Mouse (Mus musculus): Measurements from ENCODE around the gene Galnt15. TPM values are rescaled to one million over a fixed set of nuclear protein-coding genes. Genes with fewer than 3 reads are reported as not detected.

Galnt15 gene
- polyA plus RNA-seq, 2 experiments = 0.19 to 0.25 TPM

DNA sequence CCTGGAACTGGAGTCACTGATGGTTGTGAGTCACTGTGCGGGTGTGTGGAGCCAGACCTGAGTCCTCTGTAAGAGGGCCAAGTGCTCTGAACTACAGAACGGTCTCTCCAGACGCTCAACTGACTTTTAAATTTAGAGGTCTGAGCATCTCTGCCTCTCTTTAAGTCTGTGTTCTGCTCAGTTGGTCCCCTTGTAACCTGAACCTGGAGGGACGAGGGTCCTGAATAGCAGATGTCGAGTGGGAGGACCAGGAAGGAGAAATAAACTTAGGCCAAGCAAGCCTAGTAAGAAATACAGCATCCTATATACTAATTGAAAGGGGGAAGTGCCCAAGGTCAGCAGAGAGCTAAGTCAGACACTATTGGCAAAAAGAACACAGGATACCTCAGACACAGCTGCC lies 68.0 kb downstream of the Galnt15 start:
- no peaks in the 10 kb centered on the region for H3K4me1 ChIP-seq (ENCODE audit: control insufficient read depth, insufficient read depth, low read length)
- 76% methylated on average over 5 of the region's 5 CpGs for whole genome bisulfite sequencing
- H3K9me3 ChIP-seq (ENCODE audit: control insufficient read depth, low read length) = no peaks in the 10 kb centered on the region
- H3K36me3 ChIP-seq (ENCODE audit: control insufficient read depth, insufficient read depth, low read length) = peaks cover 59% of the 10 kb centered on the region
- no peak for ATAC-seq (ENCODE audit: low FRiP score, low read depth)
- no peak for TF ChIP-seq POLR2A (IDR thresholded peaks at IDR 0.05; ENCODE audit: borderline replicate concordance, extremely low read depth, insufficient read depth, insufficient read length)
- DNase-seq (ENCODE audit: low spot score) = no peak
- H3K9ac ChIP-seq (ENCODE audit: low read depth, low read length, severe bottlenecking) = no peak overlapping the region
- H3K4me3 ChIP-seq (replicated peaks; ENCODE audit: low read length) = no peak overlapping the region
- H3K27ac ChIP-seq (replicated peaks; ENCODE audit: low read depth, low read length) = no peak overlapping the region
- no peaks in the 10 kb centered on the region for H3K27me3 ChIP-seq (ENCODE audit: control insufficient read depth, insufficient read depth, low read length)
- H3K4me2 ChIP-seq (replicated peaks; ENCODE audit: low read depth, low read length, severe bottlenecking) = no peak overlapping the region

DNA sequence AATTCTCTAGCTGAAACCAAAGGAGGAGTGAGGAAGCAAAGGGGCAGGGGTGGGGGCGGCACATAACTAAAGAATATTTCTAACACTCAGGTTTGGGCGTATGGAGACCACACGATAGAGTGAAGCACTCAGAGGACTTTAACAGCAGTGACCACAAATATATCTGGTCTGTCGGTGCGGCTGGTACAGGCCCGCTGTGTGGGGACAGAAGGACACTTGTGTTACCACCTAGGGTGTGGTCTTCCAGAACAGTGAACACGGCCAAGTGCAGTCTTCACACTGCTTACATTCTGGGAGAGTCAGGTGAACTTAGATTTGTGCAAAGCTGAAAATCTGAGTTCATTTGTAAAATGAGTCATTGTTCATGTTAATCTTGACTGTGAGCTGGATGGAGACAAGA lies 68.9 kb downstream of the Galnt15 start:
- ATAC-seq (ENCODE audit: low FRiP score, low read depth) (no peak), DNase-seq (ENCODE audit: low spot score) (no peak)
- Histone ChIP-seq H3K27ac (replicated peaks; ENCODE audit: low read depth, low read length) (no peak overlapping the region), H3K36me3 (ENCODE audit: control insufficient read depth, insufficient read depth, low read length) (peaks cover 55% of the 10 kb centered on the region), H3K4me1 (ENCODE audit: control insufficient read depth, insufficient read depth, low read length) (no peaks in the 10 kb centered on the region), H3K27me3 (ENCODE audit: control insufficient read depth, insufficient read depth, low read length) (no peaks in the 10 kb centered on the region), H3K9me3 (ENCODE audit: control insufficient read depth, low read length) (no peaks in the 10 kb centered on the region), H3K4me3 (replicated peaks; ENCODE audit: low read length) (no peak overlapping the region), H3K4me2 (replicated peaks; ENCODE audit: low read depth, low read length, severe bottlenecking) (no peak overlapping the region), H3K9ac (ENCODE audit: low read depth, low read length, severe bottlenecking) (no peak overlapping the region)
- no peak for TF ChIP-seq POLR2A (IDR thresholded peaks at IDR 0.05; ENCODE audit: borderline replicate concordance, extremely low read depth, insufficient read depth, insufficient read length)
- 94% methylated on average over 7 of the region's 7 CpGs for WGBS

DNA sequence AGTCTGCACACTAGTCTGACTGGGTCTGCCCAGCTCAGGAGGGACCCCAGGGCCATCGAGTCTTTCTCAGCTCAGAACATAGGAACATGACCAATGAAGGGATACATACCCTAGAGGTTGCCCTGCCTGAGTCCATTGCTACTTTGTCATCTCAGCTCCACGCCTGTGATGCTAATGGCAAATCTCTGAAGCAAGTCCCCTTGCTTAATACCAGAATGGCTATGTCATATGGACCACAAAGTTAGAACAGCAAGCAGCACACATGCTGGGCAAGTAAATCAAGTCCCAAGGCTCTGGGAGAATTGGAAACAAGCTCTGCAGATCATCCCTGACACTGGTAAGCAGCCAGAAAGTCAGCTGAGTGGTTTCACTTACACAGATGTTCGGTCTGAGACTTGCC lies 70.2 kb downstream of the Galnt15 start:
- no peaks in the 10 kb centered on the region for H3K9me3 ChIP-seq (ENCODE audit: control insufficient read depth, low read length)
- no peak overlapping the region for H3K4me3 ChIP-seq (replicated peaks; ENCODE audit: low read length)
- H3K4me1 ChIP-seq (ENCODE audit: control insufficient read depth, insufficient read depth, low read length) = no peaks in the 10 kb centered on the region
- no peak for TF ChIP-seq POLR2A (IDR thresholded peaks at IDR 0.05; ENCODE audit: borderline replicate concordance, extremely low read depth, insufficient read depth, insufficient read length)
- ATAC-seq (ENCODE audit: low FRiP score, low read depth) (no peak), DNase-seq (ENCODE audit: low spot score) (no peak)
- no peak overlapping the region for H3K4me2 ChIP-seq (replicated peaks; ENCODE audit: low read depth, low read length, severe bottlenecking)
- H3K27me3 ChIP-seq (ENCODE audit: control insufficient read depth, insufficient read depth, low read length) = no peaks in the 10 kb centered on the region
- WGBS = 89% methylated on average over 3 of the region's 3 CpGs
- H3K36me3 ChIP-seq (ENCODE audit: control insufficient read depth, insufficient read depth, low read length) = peaks cover 49% of the 10 kb centered on the region
- no peak overlapping the region for H3K9ac ChIP-seq (ENCODE audit: low read depth, low read length, severe bottlenecking)
- no peak overlapping the region for H3K27ac ChIP-seq (replicated peaks; ENCODE audit: low read depth, low read length)

DNA sequence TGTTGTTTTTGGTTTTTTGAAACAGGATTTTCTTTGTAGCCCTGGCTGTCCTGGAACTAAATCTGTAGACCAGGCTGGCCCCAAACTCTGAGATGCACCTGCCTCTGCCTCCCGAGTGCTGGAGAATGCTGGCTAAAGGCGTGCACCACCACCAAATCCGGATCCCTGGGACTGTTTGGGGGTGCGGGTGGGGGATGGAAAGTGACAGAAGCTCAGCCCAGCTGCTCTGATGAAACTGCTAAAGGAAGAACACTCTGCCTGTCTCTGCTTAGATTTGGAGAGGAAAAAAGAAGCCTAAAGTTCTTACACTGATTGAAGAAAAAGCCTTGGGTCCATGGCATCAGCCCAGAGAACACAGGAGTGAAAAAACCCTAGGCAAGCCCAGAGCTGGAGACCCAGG lies 74.8 kb downstream of the Galnt15 start:
- Histone ChIP-seq H3K9me3 (ENCODE audit: control insufficient read depth, low read length) (no peaks in the 10 kb centered on the region), H3K27me3 (ENCODE audit: control insufficient read depth, insufficient read depth, low read length) (no peaks in the 10 kb centered on the region), H3K4me1 (ENCODE audit: control insufficient read depth, insufficient read depth, low read length) (no peaks in the 10 kb centered on the region), H3K9ac (ENCODE audit: low read depth, low read length, severe bottlenecking) (no peak overlapping the region), H3K36me3 (ENCODE audit: control insufficient read depth, insufficient read depth, low read length) (peaks cover 27% of the 10 kb centered on the region), H3K4me2 (replicated peaks; ENCODE audit: low read depth, low read length, severe bottlenecking) (no peak overlapping the region), H3K27ac (replicated peaks; ENCODE audit: low read depth, low read length) (no peak overlapping the region), H3K4me3 (replicated peaks; ENCODE audit: low read length) (no peak overlapping the region)
- TF ChIP-seq POLR2A (IDR thresholded peaks at IDR 0.05; ENCODE audit: borderline replicate concordance, extremely low read depth, insufficient read depth, insufficient read length) = no peak
- 82% methylated on average over 4 of the region's 4 CpGs for WGBS
- ATAC-seq (ENCODE audit: low FRiP score, low read depth) (no peak), DNase-seq (ENCODE audit: low spot score) (no peak)

DNA sequence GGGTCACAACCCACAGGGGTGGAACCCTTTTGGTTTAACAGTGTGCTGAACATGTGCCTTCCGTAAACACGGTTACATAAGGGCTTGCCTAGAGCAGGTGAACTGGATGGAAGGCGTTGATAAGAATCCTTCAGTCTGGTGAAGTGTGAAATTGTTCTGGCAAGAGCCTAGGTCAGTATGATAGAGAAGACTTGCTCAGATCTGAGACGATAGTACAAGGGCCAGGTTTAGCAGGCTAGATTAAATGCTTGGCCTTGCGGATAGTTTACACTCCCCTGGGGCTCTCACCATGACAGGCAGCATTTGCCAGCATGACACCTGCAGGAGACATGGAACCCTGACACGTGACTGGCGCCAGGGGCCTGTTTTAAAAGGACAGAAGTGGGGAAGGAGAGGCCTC lies 76.9 kb downstream of the Galnt15 start:
- TF ChIP-seq POLR2A (IDR thresholded peaks at IDR 0.05; ENCODE audit: borderline replicate concordance, extremely low read depth, insufficient read depth, insufficient read length) = no peak
- 48% methylated on average over 7 of the region's 7 CpGs for WGBS
- Histone ChIP-seq H3K27ac (replicated peaks; ENCODE audit: low read depth, low read length) (no peak overlapping the region), H3K4me1 (ENCODE audit: control insufficient read depth, insufficient read depth, low read length) (no peaks in the 10 kb centered on the region), H3K4me2 (replicated peaks; ENCODE audit: low read depth, low read length, severe bottlenecking) (no peak overlapping the region), H3K9ac (ENCODE audit: low read depth, low read length, severe bottlenecking) (no peak overlapping the region), H3K9me3 (ENCODE audit: control insufficient read depth, low read length) (no peaks in the 10 kb centered on the region), H3K27me3 (ENCODE audit: control insufficient read depth, insufficient read depth, low read length) (no peaks in the 10 kb centered on the region), H3K36me3 (ENCODE audit: control insufficient read depth, insufficient read depth, low read length) (peaks cover 9% of the 10 kb centered on the region; the same call in 1 of the 2 replicates), H3K4me3 (replicated peaks; ENCODE audit: low read length) (no peak overlapping the region)
- no peak for ATAC-seq (ENCODE audit: low FRiP score, low read depth)
- DNase-seq (ENCODE audit: low spot score) = no peak

DNA sequence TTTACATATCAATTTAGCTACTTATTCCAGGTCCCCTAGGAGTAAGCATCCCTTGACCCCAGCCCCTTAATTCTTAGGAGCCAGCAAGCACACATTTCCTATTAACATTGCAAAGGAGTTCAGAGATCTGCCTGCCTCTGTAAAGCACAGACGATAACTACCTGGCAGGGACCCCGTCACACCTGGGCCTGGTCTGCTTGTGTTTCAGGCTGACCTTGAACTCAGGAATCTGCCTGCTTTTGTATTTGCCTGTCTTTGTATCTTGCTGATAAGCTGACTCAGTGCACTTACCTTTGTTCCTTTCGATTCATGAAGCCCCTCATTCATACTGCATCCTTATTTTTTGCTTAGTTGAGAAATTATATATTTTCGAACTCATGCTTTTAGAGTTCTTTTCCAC lies 78.1 kb downstream of the Galnt15 start:
- Histone ChIP-seq H3K36me3 (ENCODE audit: control insufficient read depth, insufficient read depth, low read length) (peaks cover 5% of the 10 kb centered on the region; the same call in 1 of the 2 replicates), H3K4me1 (ENCODE audit: control insufficient read depth, insufficient read depth, low read length) (no peaks in the 10 kb centered on the region), H3K9me3 (ENCODE audit: control insufficient read depth, low read length) (no peaks in the 10 kb centered on the region), H3K9ac (ENCODE audit: low read depth, low read length, severe bottlenecking) (no peak overlapping the region), H3K27me3 (ENCODE audit: control insufficient read depth, insufficient read depth, low read length) (no peaks in the 10 kb centered on the region), H3K4me2 (replicated peaks; ENCODE audit: low read depth, low read length, severe bottlenecking) (no peak overlapping the region), H3K4me3 (replicated peaks; ENCODE audit: low read length) (no peak overlapping the region), H3K27ac (replicated peaks; ENCODE audit: low read depth, low read length) (no peak overlapping the region)
- no peak for TF ChIP-seq POLR2A (IDR thresholded peaks at IDR 0.05; ENCODE audit: borderline replicate concordance, extremely low read depth, insufficient read depth, insufficient read length)
- ATAC-seq (ENCODE audit: low FRiP score, low read depth) = no peak
- DNase-seq (ENCODE audit: low spot score) = no peak
- 83% methylated on average over 4 of the region's 4 CpGs for WGBS

Other genes starting within 250 kb of the Galnt15 start
- gene Ankrd28, start 198.3 kb upstream of the Galnt15 start, polyA plus RNA-seq (2012; rRNA removed) = 16.6 and 17.2 TPM in 2 replicates
- gene Ankrd28, start 198.3 kb upstream of the Galnt15 start, polyA plus RNA-seq (2014; fragmentation: Nextera tagmentation; extraction: Ambion mirVana) = 11.7 and 12.7 TPM in 2 replicates
- gene Oxnad1, start 56.4 kb downstream of the Galnt15 start, polyA plus RNA-seq (2012; rRNA removed) = 20.8 and 23.8 TPM in 2 replicates
- gene Oxnad1, start 56.4 kb downstream of the Galnt15 start, polyA plus RNA-seq (2014; fragmentation: Nextera tagmentation; extraction: Ambion mirVana) = 16.0 TPM in 2 replicates
- 37.0 and 44.8 TPM in 2 replicates for gene Dph3, start 56.7 kb downstream of the Galnt15 start, polyA plus RNA-seq (2012; rRNA removed)
- 95.4 and 97.0 TPM in 2 replicates for gene Dph3, start 56.7 kb downstream of the Galnt15 start, polyA plus RNA-seq (2014; fragmentation: Nextera tagmentation; extraction: Ambion mirVana)
- gene Msmb, start 113.0 kb downstream of the Galnt15 start, polyA plus RNA-seq (2012; rRNA removed) = not detected in 2 replicates
- not detected in 2 replicates for gene Msmb, start 113.0 kb downstream of the Galnt15 start, polyA plus RNA-seq (2014; fragmentation: Nextera tagmentation; extraction: Ambion mirVana)
- gene Ncoa4, start 130.9 kb downstream of the Galnt15 start, polyA plus RNA-seq (2012; rRNA removed) = 40.8 and 45.6 TPM in 2 replicates
- gene Ncoa4, start 130.9 kb downstream of the Galnt15 start, polyA plus RNA-seq (2014; fragmentation: Nextera tagmentation; extraction: Ambion mirVana) = 106 and 113 TPM in 2 replicates
- 158 and 183 TPM in 2 replicates for gene Timm23, start 172.9 kb downstream of the Galnt15 start, polyA plus RNA-seq (2012; rRNA removed)
- 301 and 309 TPM in 2 replicates for gene Timm23, start 172.9 kb downstream of the Galnt15 start, polyA plus RNA-seq (2014; fragmentation: Nextera tagmentation; extraction: Ambion mirVana)
- 19.1 and 19.5 TPM in 2 replicates for gene Parg, start 173.0 kb downstream of the Galnt15 start, polyA plus RNA-seq (2012; rRNA removed)
- gene Parg, start 173.0 kb downstream of the Galnt15 start, polyA plus RNA-seq (2014; fragmentation: Nextera tagmentation; extraction: Ambion mirVana) = 44.5 and 49.2 TPM in 2 replicates